Mouse (Mus musculus) CD4-positive, CD25-positive, alpha-beta regulatory T cell (primary cell): ENCODE data around the gene Vmn1r2. TPM values are rescaled to one million over a fixed set of nuclear protein-coding genes. Genes with fewer than 3 reads are reported as not detected.

Experiments
- polyA plus RNA-seq: library from polyadenylated mRNA; unstranded; fragments of 100-300 nt; shearing (Covaris generic); gene quantifications from one replicate; pipeline ENCODE4 v1.2.1, GENCODE M21; 2017

Gene Vmn1r2
- not detected for polyA plus RNA-seq

DNA sequence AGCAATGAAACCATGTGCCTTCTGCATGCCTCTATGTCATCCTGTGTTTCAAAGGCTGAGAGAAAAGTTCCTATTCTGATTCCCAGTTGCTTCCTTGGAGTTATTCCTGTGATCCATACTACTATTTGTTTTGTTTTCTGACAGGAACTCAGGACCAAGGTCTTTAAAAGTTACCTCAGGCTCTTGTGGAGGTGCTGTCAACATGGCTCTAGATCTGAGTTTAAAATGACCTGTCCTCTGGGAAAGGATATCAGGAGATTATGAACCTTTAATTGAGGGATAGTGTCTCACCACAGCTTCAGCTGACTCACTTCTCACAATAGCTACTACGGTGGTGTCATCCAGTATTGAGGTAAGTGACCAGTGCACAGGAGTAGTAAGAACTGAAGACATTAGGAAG lies at the start of gene Vmn1r2:
TSS of gene Vmn1r2 (plus strand) at position 301 of the 400 bp plus-strand sequence.

DNA sequence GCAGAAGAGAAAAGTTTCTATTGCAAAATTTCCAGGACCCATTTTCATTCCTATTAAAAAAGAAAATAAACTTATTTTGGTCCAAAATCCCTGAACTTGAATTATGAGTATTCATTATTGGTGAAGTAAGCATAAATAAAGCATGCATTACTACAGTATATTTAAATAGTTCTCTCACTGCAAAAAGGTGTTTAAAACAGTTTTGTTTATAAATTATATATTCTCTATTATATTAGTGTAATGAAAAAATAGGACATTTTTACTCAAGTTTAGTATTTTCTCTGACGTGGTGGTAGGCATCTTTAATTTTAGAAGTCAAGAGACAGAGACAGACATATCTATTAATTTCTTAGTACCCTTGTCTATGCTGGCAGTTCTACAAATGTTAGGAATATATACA lies 18.1 kb downstream of the Vmn1r2 start, which contains the start of gene Vmn1r3:
TSS of gene Vmn1r3 (minus strand) at position 101 of the 400 bp plus-strand sequence.

Other genes with a start within 250 kb of the Vmn1r2 start
- gene Vmn1r3, start 18.0 kb downstream of the Vmn1r2 start, polyA plus RNA-seq = not detected